In the genomic region with DNA sequence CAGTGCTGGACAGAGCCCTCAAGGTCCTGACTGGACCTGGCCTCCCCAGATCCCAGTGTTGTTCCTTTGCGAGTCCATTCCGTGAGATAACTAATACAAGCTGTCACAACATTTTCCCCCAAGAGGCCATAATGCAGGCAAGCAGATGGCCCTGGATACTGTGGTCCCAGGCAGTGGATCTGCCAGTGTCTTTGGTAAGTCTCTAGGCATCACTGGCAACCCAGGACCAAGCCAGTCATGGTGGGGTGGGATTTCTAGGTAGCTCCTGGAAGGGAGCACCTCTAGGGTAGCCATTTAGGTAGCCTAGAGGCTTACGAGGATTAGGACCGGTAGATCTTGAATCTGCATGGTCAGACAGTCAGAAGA, we compare ENCODE assay signal across 17 mouse cellular contexts. TPM values are rescaled to one million over a fixed set of nuclear protein-coding genes. Genes with fewer than 3 reads are reported as not detected.
DNase-seq lines count a peak whose midpoint lies in the region; ATAC-seq lines count a peak whose summit lies in the region.
"Had no signal": no experiment of that assay in that cellular context is flagged by ENCODE, and none has a peak within 500 bp of the region (broad histone marks: within the 10 kb centered on the region; RNA-seq: fewer than 3 reads in every experiment).

No protein-coding gene starts in this region.

- no peaks in the 10 kb centered on the region for H3K9me3 ChIP-seq in heart, embryonic 10.5 days
- H3K9me3 ChIP-seq in hindbrain, embryonic 11.5 days (ENCODE audit: control insufficient read depth, low read length), result no peaks in the 10 kb centered on the region
- H3K9me3 ChIP-seq in limb, embryonic 10.5 days (replicated peaks), result no peaks in the 10 kb centered on the region
- H3K9me3 ChIP-seq in neural tube, embryonic 15.5 days (replicated peaks), result no peaks in the 10 kb centered on the region
- H3K9me3 ChIP-seq: embryonic facial prominence, embryonic 15.5 days had no signal

- H3K4me2 ChIP-seq in hindbrain, embryonic 11.5 days (replicated peaks; ENCODE audit: low read depth, low read length), result no peak overlapping the region
- H3K4me2 ChIP-seq in neural tube, embryonic 15.5 days, result peak overlapping the region; percentile 17; the same call in 1 of the 2 replicates
- H3K4me2 ChIP-seq: embryonic facial prominence, embryonic 15.5 days; liver, embryonic 11.5 days; lung, embryonic 14.5 days had no signal

- peaks cover 16% of the 10 kb centered on the region for H3K4me1 ChIP-seq in heart, embryonic 10.5 days
- peaks cover 3% of the 10 kb centered on the region for H3K4me1 ChIP-seq in hindbrain, embryonic 11.5 days (replicated peaks; ENCODE audit: control insufficient read depth, insufficient read depth, low read length)
- H3K4me1 ChIP-seq in limb, embryonic 10.5 days, result peaks cover 22% of the 10 kb centered on the region
- peaks cover 17% of the 10 kb centered on the region for H3K4me1 ChIP-seq in neural tube, embryonic 15.5 days
- H3K4me1 ChIP-seq: embryonic facial prominence, embryonic 15.5 days had no signal

- no peak overlapping the region for H3K4me3 ChIP-seq in heart, embryonic 10.5 days
- H3K4me3 ChIP-seq in hindbrain, embryonic 11.5 days (ENCODE audit: low read depth, low read length), result no peak overlapping the region
- no peak overlapping the region for H3K4me3 ChIP-seq in limb, embryonic 10.5 days
- no peak overlapping the region for H3K4me3 ChIP-seq in neural tube, embryonic 15.5 days (replicated peaks)
- H3K4me3 ChIP-seq: embryonic facial prominence, embryonic 15.5 days had no signal

- no peak overlapping the region for H3K9ac ChIP-seq in hindbrain, embryonic 11.5 days (ENCODE audit: low read depth, low read length)
- no peak overlapping the region for H3K9ac ChIP-seq in neural tube, embryonic 15.5 days (replicated peaks)
- H3K9ac ChIP-seq: embryonic facial prominence, embryonic 15.5 days; lung, embryonic 14.5 days had no signal

- WGBS in heart, embryonic 10.5 days, result 30% methylated on average over 4 of the region's 4 CpGs
- 54% methylated on average over 4 of the region's 4 CpGs for WGBS in hindbrain, embryonic 11.5 days
- WGBS in limb, embryonic 10.5 days, result 39% methylated on average over 4 of the region's 4 CpGs
- WGBS in neural tube, embryonic 15.5 days, result 45% methylated on average over 4 of the region's 4 CpGs

- DNase-seq in heart, embryonic 10.5 days (ENCODE audit: low spot score), result no peak
- no peak for DNase-seq in heart, adult 11 months
- no peak for DNase-seq in hindbrain, embryonic 11.5 days (ENCODE audit: low spot score)
- no peak for DNase-seq in limb, embryonic 10.5 days (ENCODE audit: low spot score)
- DNase-seq in frontal cortex, postnatal 10 days (ENCODE audit: low spot score in 2 of 2), result no peak
- no peak for DNase-seq in lung, adult 18-20 months
- DNase-seq: cerebellum, adult 11 months; gastrocnemius, postnatal 36 days; kidney, adult 2 months; lung, postnatal 36 days; right cerebral cortex, adult 18-20 months; thymus, postnatal 25 days had no signal

- H3K27me3 ChIP-seq in heart, embryonic 10.5 days (ENCODE audit: insufficient read depth, poor library complexity, severe bottlenecking), result peaks cover 9% of the 10 kb centered on the region
- H3K27me3 ChIP-seq in hindbrain, embryonic 11.5 days (ENCODE audit: control insufficient read depth, insufficient read depth, low read length), result no peaks in the 10 kb centered on the region
- H3K27me3 ChIP-seq in limb, embryonic 10.5 days (ENCODE audit: low read depth, poor library complexity, severe bottlenecking), result no peaks in the 10 kb centered on the region
- no peaks in the 10 kb centered on the region for H3K27me3 ChIP-seq in neural tube, embryonic 15.5 days (replicated peaks)
- H3K27me3 ChIP-seq: embryonic facial prominence, embryonic 15.5 days had no signal

- peak overlapping the region; percentile 16; the same call in 1 of the 2 replicates for H3K27ac ChIP-seq in heart, embryonic 10.5 days
- no peak overlapping the region for H3K27ac ChIP-seq in hindbrain, embryonic 11.5 days (ENCODE audit: low read depth, low read length)
- 0 out of 2 replicates have a peak overlapping the region, but pooled peaks have one; percentile 30 for H3K27ac ChIP-seq in limb, embryonic 10.5 days
- 0 out of 2 replicates have a peak overlapping the region, but pooled peaks have one; percentile 10 for H3K27ac ChIP-seq in neural tube, embryonic 15.5 days (replicated peaks)
- H3K27ac ChIP-seq: embryonic facial prominence, embryonic 15.5 days had no signal

- no peaks in the 10 kb centered on the region for H3K36me3 ChIP-seq in heart, embryonic 10.5 days
- H3K36me3 ChIP-seq in hindbrain, embryonic 11.5 days (ENCODE audit: control insufficient read depth, insufficient read depth, low read length), result no peaks in the 10 kb centered on the region
- H3K36me3 ChIP-seq in limb, embryonic 10.5 days, result no peaks in the 10 kb centered on the region
- H3K36me3 ChIP-seq in neural tube, embryonic 15.5 days, result no peaks in the 10 kb centered on the region
- H3K36me3 ChIP-seq: embryonic facial prominence, embryonic 15.5 days had no signal

- peak; percentile 7; the same call in 1 of the 2 replicates for ATAC-seq in hindbrain, embryonic 11.5 days (ENCODE audit: low FRiP score)
- no peak for ATAC-seq in neural tube, embryonic 15.5 days (ENCODE audit: low FRiP score)

RNA-seq across cellular contexts. Expression of gene Vwa5b1, which starts 0.4 kb away (rescaled TPM):
- 0.01 and 0.14 TPM in 2 replicates for polyA plus RNA-seq in heart, embryonic 10.5 days (2016; fragmentation: Nextera tagmentation; extraction: Ambion mirVana)
- 0.46 and 0.77 TPM in 2 replicates for polyA plus RNA-seq in hindbrain, embryonic 11.5 days (2014; fragmentation: Nextera tagmentation; extraction: Ambion mirVana)
- polyA plus RNA-seq in limb, embryonic 10.5 days (2016; fragmentation: Nextera tagmentation; extraction: Ambion mirVana), result 0.14 and 0.18 TPM in 2 replicates
- 0.64 and 1.2 TPM in 2 replicates for polyA plus RNA-seq in neural tube, embryonic 15.5 days (2015; fragmentation: Nextera tagmentation; extraction: Ambion mirVana)
- polyA plus RNA-seq: heart, postnatal 0 days; kidney, adult 2 months; liver, embryonic 11.5 days had no signal
